Mouse (Mus musculus) testis, postnatal 14 days (tissue): Measurements from ENCODE around the gene Clcn3.
"Not testable (repeated sequence)": the region's sequence is repeated elsewhere in the genome, so short reads cannot be mapped to it uniquely, and the experiment has no call there.

ENCODE experiments used
- DNase-seq: peaks from one replicate; pipeline ENCODE4 v3.0.0; 2021; ENCODE audit warnings: low spot score

The Clcn3 gene

GRCm38 (mm10) chr8:60982701-60983687 is at the start of gene Clcn3:
Gene Clcn3 (minus strand): TSS chr8:60983300.
- DNase-seq, result peak; percentile 99

GRCm38 (mm10) chr8:60996468-60996867 is 13.4 kb upstream of the Clcn3 start:
- no peak for DNase-seq

- no peak for DNase-seq
Measured at GRCm38 (mm10) chr8:60993639-60993986, 10.5 kb upstream of the Clcn3 start.

GRCm38 (mm10) chr8:60992910-60993638 is 10.0 kb upstream of the Clcn3 start, which contains the start of gene Nek1:
Gene Nek1 (plus strand): TSS chr8:60993195.
- peak; percentile 98 for DNase-seq

- no peak for DNase-seq
Measured at GRCm38 (mm10) chr8:60992561-60992909, 9.4 kb upstream of the Clcn3 start.

GRCm38 (mm10) chr8:60984260-60985010 is 1.3 kb upstream of the Clcn3 start:
- not testable (repeated sequence) for DNase-seq

GRCm38 (mm10) chr8:60983688-60984079 is 584 bp upstream of the Clcn3 start:
- DNase-seq, result peak; percentile 54

GRCm38 (mm10) chr8:60981388-60981787 is 1.7 kb downstream of the Clcn3 start:
- no peak for DNase-seq

- no peak for DNase-seq
Measured at GRCm38 (mm10) chr8:60978496-60978895, 4.6 kb downstream of the Clcn3 start.

- no peak for DNase-seq
Measured at GRCm38 (mm10) chr8:60976818-60977217, 6.3 kb downstream of the Clcn3 start.

GRCm38 (mm10) chr8:60974837-60975236 is 8.3 kb downstream of the Clcn3 start:
- DNase-seq, result no peak

GRCm38 (mm10) chr8:60973448-60973847 is 9.7 kb downstream of the Clcn3 start:
- DNase-seq, result no peak

- DNase-seq, result no peak
Measured at GRCm38 (mm10) chr8:60971808-60972207, 11.3 kb downstream of the Clcn3 start.

GRCm38 (mm10) chr8:60969091-60969490 is 14.0 kb downstream of the Clcn3 start:
- no peak for DNase-seq

- DNase-seq, result no peak
Measured at GRCm38 (mm10) chr8:60965741-60966140, 17.4 kb downstream of the Clcn3 start.

GRCm38 (mm10) chr8:60965306-60965705 is 17.8 kb downstream of the Clcn3 start:
- DNase-seq, result no peak

GRCm38 (mm10) chr8:60964518-60964917 is 18.6 kb downstream of the Clcn3 start:
- DNase-seq, result no peak

- no peak for DNase-seq
Measured at GRCm38 (mm10) chr8:60963931-60964330, 19.2 kb downstream of the Clcn3 start.

- no peak for DNase-seq
Measured at GRCm38 (mm10) chr8:60962763-60963162, 20.3 kb downstream of the Clcn3 start.

GRCm38 (mm10) chr8:60956847-60957246 is 26.3 kb downstream of the Clcn3 start:
- no peak for DNase-seq

- DNase-seq, result peak; percentile 69
Measured at GRCm38 (mm10) chr8:60954281-60955014, 28.7 kb downstream of the Clcn3 start.

GRCm38 (mm10) chr8:60952803-60953202 is 30.3 kb downstream of the Clcn3 start:
- no peak for DNase-seq
